Mouse (Mus musculus) erythroblast, adult 5-6 weeks (primary cell): ENCODE data around the gene Mrpl2. TPM values are rescaled to one million over a fixed set of nuclear protein-coding genes. Genes with fewer than 3 reads are reported as not detected.

Source experiments
- ATAC-seq: replicated peaks from 2 replicates; pipeline ENCODE4 v1.8.0; 2016; ENCODE audit warnings: moderate number of reproducible peaks, mild to moderate bottlenecking, moderate TSS enrichment, inconsistent platforms; ENCODE audit not compliant: poor library complexity, low FRiP score, severe bottlenecking
- total RNA-seq, 2 experiments: library from RNA; stranded (forward) in 1 of 2; stranded (reverse) in 1 of 2; fragments of 150-400 nt in 1 of 2; fragments of 200-764, 138-1000 nt in 1 of 2; gene quantifications; 2 replicates each; pipeline versions ENCODE4 v1.2.3 to v1.2.4; 2015 to 2017; ENCODE audit warnings: low replicate concordance in 2 of 2

The Mrpl2 gene
- 35.5 and 61.9 TPM in 2 replicates for total RNA-seq (2015; ENCODE audit: low replicate concordance)
- 19.5 and 41.6 TPM in 2 replicates for total RNA-seq (2017; ENCODE audit: low replicate concordance)

GRCm38 (mm10) chr17:46645561-46646321 is at the start of gene Mrpl2, which contains the start of gene Klc4:
TSS of gene Mrpl2 (plus strand) at chr17:46646229.
TSS of gene Klc4 (minus strand) at chr17:46646022.
- peak; percentile 84 for ATAC-seq

- no peak for ATAC-seq
Measured at GRCm38 (mm10) chr17:46597956-46598355, 48.1 kb upstream of the Mrpl2 start.

GRCm38 (mm10) chr17:46598963-46599362 is 47.1 kb upstream of the Mrpl2 start:
- no peak for ATAC-seq

GRCm38 (mm10) chr17:46600569-46600968 is 45.5 kb upstream of the Mrpl2 start:
- no peak for ATAC-seq

GRCm38 (mm10) chr17:46602212-46602611 is 43.8 kb upstream of the Mrpl2 start:
- ATAC-seq: no peak

GRCm38 (mm10) chr17:46603229-46603628 is 42.8 kb upstream of the Mrpl2 start:
- ATAC-seq: no peak

- no peak for ATAC-seq
Measured at GRCm38 (mm10) chr17:46605126-46605525, 40.9 kb upstream of the Mrpl2 start.

GRCm38 (mm10) chr17:46605987-46606386 is 40.0 kb upstream of the Mrpl2 start:
- peak; percentile 54; the same call in 1 of the 2 replicates for ATAC-seq

GRCm38 (mm10) chr17:46609721-46610514 is 36.1 kb upstream of the Mrpl2 start:
- no peak for ATAC-seq

GRCm38 (mm10) chr17:46611316-46611715 is 34.7 kb upstream of the Mrpl2 start:
- ATAC-seq: no peak

- ATAC-seq: no peak
Measured at GRCm38 (mm10) chr17:46612189-46612588, 33.8 kb upstream of the Mrpl2 start.

- no peak for ATAC-seq
Measured at GRCm38 (mm10) chr17:46612820-46613219, 33.2 kb upstream of the Mrpl2 start.

- no peak for ATAC-seq
Measured at GRCm38 (mm10) chr17:46613229-46613628, 32.8 kb upstream of the Mrpl2 start.

GRCm38 (mm10) chr17:46617799-46618198 is 28.2 kb upstream of the Mrpl2 start:
- ATAC-seq: no peak

GRCm38 (mm10) chr17:46618394-46618768 is 27.6 kb upstream of the Mrpl2 start:
- ATAC-seq: no peak

GRCm38 (mm10) chr17:46618769-46619682 is 27.0 kb upstream of the Mrpl2 start:
- no peak for ATAC-seq

GRCm38 (mm10) chr17:46619683-46620357 is 26.2 kb upstream of the Mrpl2 start:
- no peak for ATAC-seq

- no peak for ATAC-seq
Measured at GRCm38 (mm10) chr17:46621324-46621723, 24.7 kb upstream of the Mrpl2 start.

GRCm38 (mm10) chr17:46622269-46622668 is 23.8 kb upstream of the Mrpl2 start:
- no peak for ATAC-seq
